Mouse (Mus musculus): ENCODE data around the gene Lbx2.

Gene Lbx2

GRCm38 (mm10) chr6:83136291-83136880 lies 50.2 kb downstream of the Lbx2 start:
- no peak for DNase-seq

DNA sequence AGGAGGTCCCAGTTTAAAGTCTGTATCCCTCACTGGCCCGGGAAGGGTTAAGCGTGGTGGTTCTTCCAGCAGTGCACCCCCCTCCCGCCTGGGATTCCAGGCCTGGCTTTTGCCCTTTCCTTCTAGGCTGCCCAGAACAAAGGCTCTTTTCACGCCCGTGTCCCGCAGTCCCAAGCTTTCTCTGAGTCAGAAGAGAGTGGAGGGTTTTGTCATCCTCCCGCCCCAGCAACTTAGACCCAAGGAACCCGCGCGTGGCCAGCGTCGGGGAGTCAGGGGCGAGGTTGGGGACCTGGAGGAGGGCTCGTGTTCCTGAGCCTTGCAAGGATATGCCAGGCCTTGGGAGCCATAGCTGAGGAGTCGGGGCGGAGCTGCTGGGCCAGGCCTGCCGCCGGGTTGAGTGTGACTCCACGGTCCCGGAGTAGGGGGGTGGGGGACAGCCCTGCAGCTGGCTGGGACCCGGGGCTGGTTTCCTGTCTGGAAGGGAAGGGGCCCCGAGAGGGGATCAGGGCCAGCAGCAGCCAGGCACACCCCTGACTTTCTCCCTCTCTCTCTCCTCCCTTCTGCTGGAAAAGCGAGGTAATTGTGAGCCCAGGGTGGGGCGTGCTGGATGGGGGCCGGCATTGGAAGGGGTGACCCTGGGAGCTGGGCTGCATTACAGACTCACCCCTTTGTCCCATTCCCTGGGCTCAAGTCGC lies 50.9 kb downstream of the Lbx2 start:
- peak; percentile 99 for DNase-seq

DNA sequence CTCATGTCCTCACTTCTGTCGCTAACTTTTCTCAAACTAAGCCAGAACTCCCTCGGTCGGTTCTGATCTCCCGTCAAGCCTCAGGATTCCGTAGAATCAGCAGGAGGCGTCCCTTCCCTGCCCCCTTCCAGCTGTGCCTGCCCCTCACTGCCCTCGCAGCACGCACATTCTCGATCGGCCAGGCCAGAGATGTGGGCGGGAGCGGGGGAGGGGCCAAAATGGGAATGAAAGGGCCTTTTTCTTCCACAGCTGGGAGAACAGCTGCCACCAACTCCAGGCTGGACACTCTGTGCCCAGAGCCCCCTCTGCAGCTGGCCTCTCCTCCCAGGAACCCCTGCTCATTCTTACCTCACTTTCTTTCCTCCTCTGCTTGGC lies 51.4 kb downstream of the Lbx2 start:
- DNase-seq, result peak; percentile 99
